Mouse (Mus musculus): ENCODE measurements around the gene Elmo2.

- no peak for TF ChIP-seq POLR2A (IDR thresholded peaks at IDR 0.05; ENCODE audit: insufficient read depth, low read depth, low read length)
- TF ChIP-seq CTCF (IDR thresholded peaks at IDR 0.05; ENCODE audit: insufficient read depth, low read depth, low read length): no peak
Observed at GRCm38 (mm10) chr2:165363282-165363681, 37.0 kb upstream of the Elmo2 start.

Measured in olfactory bulb, adult 2 months (tissue).